Mouse (Mus musculus): ENCODE data around the gene Tmem139.

The Tmem139 gene

GRCm38 (mm10) chr6:42261524-42262170 is at the start of gene Tmem139:
Gene Tmem139 (plus strand): TSS chr6:42261970.
- no peak for DNase-seq (ENCODE audit: low spot score)

GRCm38 (mm10) chr6:42215028-42215427 is 46.7 kb upstream of the Tmem139 start, which contains the start of gene Tas2r144:
Gene Tas2r144 (plus strand): TSS chr6:42215328.
- no peak for DNase-seq (ENCODE audit: low spot score)

GRCm38 (mm10) chr6:42222286-42222685 is 39.5 kb upstream of the Tmem139 start:
- DNase-seq (ENCODE audit: low spot score), result no peak

GRCm38 (mm10) chr6:42225046-42225445 is 36.7 kb upstream of the Tmem139 start:
- no peak for DNase-seq (ENCODE audit: low spot score)

- DNase-seq (ENCODE audit: low spot score), result peak; percentile 88
Measured at GRCm38 (mm10) chr6:42227240-42228101, 34.3 kb upstream of the Tmem139 start.

- DNase-seq (ENCODE audit: low spot score), result no peak
Measured at GRCm38 (mm10) chr6:42229610-42230009, 32.2 kb upstream of the Tmem139 start.

- no peak for DNase-seq (ENCODE audit: low spot score)
Measured at GRCm38 (mm10) chr6:42231191-42231590, 30.6 kb upstream of the Tmem139 start.

- DNase-seq (ENCODE audit: low spot score), result no peak
Measured at GRCm38 (mm10) chr6:42237276-42237805, 24.4 kb upstream of the Tmem139 start.

GRCm38 (mm10) chr6:42241311-42242045 is 20.3 kb upstream of the Tmem139 start:
- peak; percentile 22 for DNase-seq (ENCODE audit: low spot score)

- peak; percentile 87 for DNase-seq (ENCODE audit: low spot score)
Measured at GRCm38 (mm10) chr6:42245711-42246353, 15.9 kb upstream of the Tmem139 start, which contains the start of gene Gstk1. Gene Gstk1 (plus strand): TSS chr6:42245935.

- DNase-seq (ENCODE audit: low spot score), result peak; percentile 18
Measured at GRCm38 (mm10) chr6:42247173-42247572, 14.6 kb upstream of the Tmem139 start.

- DNase-seq (ENCODE audit: low spot score), result no peak
Measured at GRCm38 (mm10) chr6:42247981-42248380, 13.8 kb upstream of the Tmem139 start.

GRCm38 (mm10) chr6:42251791-42252190 is 10.0 kb upstream of the Tmem139 start:
- no peak for DNase-seq (ENCODE audit: low spot score)

GRCm38 (mm10) chr6:42253103-42253502 is 8.7 kb upstream of the Tmem139 start:
- DNase-seq (ENCODE audit: low spot score), result no peak

- peak; percentile 79 for DNase-seq (ENCODE audit: low spot score)
Measured at GRCm38 (mm10) chr6:42257303-42257863, 4.4 kb upstream of the Tmem139 start.

- no peak for DNase-seq (ENCODE audit: low spot score)
Measured at GRCm38 (mm10) chr6:42260430-42260829, 1.3 kb upstream of the Tmem139 start.

- peak; percentile 98 for DNase-seq (ENCODE audit: low spot score)
Measured at GRCm38 (mm10) chr6:42264626-42265312, 3.0 kb downstream of the Tmem139 start, which contains the start of gene Casp2. Gene Casp2 (plus strand): TSS chr6:42264985.

GRCm38 (mm10) chr6:42265391-42266330 is 3.9 kb downstream of the Tmem139 start:
- DNase-seq (ENCODE audit: low spot score), result peak; percentile 60

- no peak for DNase-seq (ENCODE audit: low spot score)
Measured at GRCm38 (mm10) chr6:42270817-42271216, 9.0 kb downstream of the Tmem139 start.
